Mouse (Mus musculus) right cerebral cortex, postnatal 14 days (tissue): Measurements from ENCODE around the gene Rufy1.
A peak's percentile ranks its signal among the peaks of the same experiment; 100 is the strongest.

ENCODE experiments used
- DNase-seq: peaks from one replicate; pipeline ENCODE4 v3.0.0; 2022

The Rufy1 gene

GRCm38 (mm10) chr11:50430277-50431133 is at the start of gene Rufy1:
Rufy1 (minus strand) TSS chr11:50431125.
- DNase-seq: peak; percentile 83

- DNase-seq: no peak
These were observed 47.1 kb upstream of the Rufy1 start for GRCm38 (mm10) chr11:50478072-50478471.

DNA sequence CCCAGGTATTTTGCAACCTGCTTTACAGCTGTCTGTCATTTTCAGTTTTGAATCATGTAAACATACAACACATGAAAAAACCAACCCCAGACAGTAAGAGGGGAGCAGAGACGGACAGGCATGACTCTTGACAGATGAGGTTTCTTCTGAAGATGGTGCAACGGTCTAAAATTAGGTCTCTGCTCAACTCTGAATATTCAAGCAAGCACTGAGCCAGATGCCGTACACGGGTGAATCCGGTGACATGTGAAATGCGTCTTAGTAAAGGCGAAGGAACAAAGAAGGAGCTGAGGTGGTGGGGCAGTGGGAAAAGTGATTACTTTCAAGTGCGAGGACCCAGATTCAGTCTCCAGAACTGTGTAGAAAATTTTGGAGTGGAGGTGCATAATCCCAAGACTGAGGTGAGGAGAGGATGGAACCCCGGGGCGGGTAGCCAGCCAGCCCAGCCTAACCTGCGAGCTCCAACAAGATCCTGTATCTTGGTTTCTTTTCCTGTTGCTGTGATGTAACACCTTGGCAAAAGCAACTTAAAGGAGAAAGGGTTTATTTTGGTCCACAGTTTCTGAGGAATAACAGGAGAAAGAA is 46.7 kb upstream of the Rufy1 start:
- DNase-seq: no peak

GRCm38 (mm10) chr11:50476971-50477370 is 46.0 kb upstream of the Rufy1 start:
- no peak for DNase-seq

- no peak for DNase-seq
These were observed 43.0 kb upstream of the Rufy1 start for GRCm38 (mm10) chr11:50473933-50474332.

DNA sequence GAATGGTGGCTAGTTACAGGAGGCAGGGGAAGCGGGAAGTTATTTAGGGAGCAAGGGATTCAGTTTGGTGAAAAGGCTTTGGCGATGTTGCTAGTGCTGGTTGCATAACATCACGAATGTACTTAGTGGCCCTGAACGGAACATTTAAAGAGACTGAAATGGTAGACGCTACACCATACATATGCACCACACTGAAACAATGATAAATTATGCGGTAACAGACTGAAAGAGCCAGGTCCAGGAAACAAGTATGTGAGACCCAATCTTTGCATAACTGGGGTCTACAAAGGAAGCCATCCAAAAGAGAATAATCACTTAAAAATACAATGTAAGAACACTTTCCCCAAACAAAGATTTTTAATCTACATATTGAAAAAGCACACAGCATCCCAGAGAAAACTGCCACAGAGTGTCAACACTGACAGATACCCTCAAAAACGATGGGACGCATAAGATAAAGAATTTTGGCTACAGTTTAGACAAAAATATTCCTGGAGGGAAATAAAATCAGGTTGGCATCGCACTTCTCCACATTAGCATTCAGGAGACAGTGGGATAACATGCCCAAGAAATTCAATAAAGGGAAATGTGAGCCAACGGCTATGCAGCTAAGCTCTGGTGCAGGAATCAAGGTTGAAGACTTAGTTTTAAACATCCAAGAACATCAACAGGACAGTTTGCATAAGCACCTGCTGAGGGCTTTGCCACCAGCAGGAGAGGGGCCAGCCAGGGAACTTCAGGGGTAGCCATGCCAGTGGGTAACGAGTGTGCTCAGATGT is 41.4 kb upstream of the Rufy1 start:
- no peak for DNase-seq

- no peak for DNase-seq
These were observed 30.6 kb upstream of the Rufy1 start for GRCm38 (mm10) chr11:50461481-50461880.

DNA sequence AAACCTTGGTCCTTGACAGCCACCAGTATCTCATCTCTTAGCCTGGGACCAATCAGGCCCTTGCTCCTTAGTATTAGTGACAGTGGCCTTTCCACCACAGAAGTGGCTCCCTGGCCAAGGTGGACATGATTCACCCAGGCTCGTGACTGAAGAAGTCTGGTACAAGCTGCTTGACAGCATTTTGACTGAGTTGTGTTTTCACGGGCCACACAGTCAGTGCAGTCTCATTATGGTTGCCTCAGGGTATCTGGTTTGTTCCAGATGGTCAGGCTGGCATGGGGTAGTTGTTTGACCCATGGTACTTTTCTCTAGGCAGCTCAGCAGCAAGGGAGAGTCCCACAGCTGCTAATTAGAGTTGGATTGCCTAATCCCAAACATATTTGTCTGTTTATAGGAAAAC is 28.3 kb upstream of the Rufy1 start:
- no peak for DNase-seq

DNA sequence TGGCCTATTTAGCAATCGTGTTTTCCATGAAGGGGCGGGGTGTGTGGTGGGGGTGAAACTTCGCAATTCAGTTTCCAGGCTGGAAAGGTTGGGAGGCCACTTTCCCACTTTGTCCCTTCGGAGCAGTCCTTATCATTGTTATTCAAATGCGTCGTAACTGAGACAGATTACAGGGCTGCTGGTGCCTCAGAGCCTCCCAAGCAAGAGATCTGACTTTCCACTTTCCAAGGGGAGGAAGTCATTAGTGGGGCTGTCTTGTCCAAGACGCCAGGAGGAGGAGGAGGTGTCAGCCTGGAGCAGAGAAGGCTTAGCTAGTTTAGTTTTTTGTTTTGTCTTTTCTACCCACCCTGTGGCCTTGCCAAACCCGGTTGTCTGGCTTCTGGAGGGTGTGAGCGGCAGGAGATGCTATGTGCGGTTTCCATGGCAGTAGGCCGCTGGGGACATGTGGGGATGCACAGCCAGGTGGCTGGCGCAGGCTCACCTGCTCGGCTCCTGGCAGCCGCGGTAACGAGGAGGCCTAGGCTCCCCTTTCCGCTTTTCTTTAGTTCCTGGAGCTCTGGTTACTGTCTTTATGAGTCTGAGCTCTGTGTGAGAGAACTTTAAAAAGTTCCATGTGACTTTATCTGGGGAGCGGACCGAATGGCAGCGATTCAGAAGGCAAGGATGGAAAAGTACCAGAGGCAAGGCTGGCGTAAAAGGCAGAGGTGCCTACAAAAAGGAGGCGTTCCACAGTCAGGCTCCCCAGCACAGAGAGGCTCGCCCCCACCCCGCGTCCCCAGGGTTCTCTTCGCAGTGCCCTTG is 26.4 kb upstream of the Rufy1 start:
- DNase-seq: no peak

DNA sequence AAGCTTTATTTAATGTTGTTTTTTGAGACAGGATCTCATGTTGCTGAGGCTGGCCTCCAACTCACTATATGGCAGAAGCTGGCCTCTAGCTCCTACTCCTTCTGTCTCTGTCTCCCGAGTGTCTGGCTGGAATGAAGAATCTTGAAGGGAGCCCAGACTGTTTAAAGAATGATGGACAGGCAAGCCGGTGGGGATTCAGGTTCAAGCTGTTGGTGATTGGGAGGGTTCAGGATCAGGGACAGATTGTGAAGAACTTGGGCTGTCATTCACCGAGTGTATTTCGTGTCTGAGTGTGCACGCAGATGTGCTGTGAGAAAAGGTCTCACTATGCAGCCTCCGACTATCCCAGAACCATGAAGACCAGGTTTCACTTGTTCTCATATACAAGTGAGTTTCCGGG is 25.5 kb upstream of the Rufy1 start:
- DNase-seq: no peak

GRCm38 (mm10) chr11:50454934-50455333 is 24.0 kb upstream of the Rufy1 start:
- no peak for DNase-seq

- DNase-seq: no peak
These were observed 19.3 kb upstream of the Rufy1 start for GRCm38 (mm10) chr11:50450236-50450635.

DNA sequence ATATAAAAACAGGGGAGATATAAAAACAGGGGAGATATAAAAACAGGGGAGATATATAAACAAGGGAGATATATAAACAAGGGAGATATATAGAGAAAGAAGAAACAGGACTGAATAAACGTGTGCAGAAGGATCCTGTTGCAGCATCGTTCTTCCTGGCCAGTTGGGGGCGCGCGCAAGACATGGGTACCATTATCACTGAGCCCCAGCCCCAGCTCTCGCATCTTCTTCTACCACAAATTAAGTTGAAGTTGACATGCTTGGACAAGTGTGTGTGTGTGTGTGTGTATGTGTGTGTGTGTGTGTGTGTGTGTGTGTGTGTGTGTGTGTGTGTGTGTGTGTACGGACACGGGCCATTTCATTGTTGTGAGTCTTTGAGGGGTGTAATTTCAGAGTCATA is 17.2 kb upstream of the Rufy1 start:
- DNase-seq: peak; percentile 38

- DNase-seq: no peak
These were observed 12.5 kb upstream of the Rufy1 start for GRCm38 (mm10) chr11:50443259-50444065.

- DNase-seq: peak; percentile 54
These were observed 10.7 kb upstream of the Rufy1 start for GRCm38 (mm10) chr11:50441637-50442036.

- DNase-seq: no peak
These were observed 9.8 kb upstream of the Rufy1 start for GRCm38 (mm10) chr11:50440691-50441090.

DNA sequence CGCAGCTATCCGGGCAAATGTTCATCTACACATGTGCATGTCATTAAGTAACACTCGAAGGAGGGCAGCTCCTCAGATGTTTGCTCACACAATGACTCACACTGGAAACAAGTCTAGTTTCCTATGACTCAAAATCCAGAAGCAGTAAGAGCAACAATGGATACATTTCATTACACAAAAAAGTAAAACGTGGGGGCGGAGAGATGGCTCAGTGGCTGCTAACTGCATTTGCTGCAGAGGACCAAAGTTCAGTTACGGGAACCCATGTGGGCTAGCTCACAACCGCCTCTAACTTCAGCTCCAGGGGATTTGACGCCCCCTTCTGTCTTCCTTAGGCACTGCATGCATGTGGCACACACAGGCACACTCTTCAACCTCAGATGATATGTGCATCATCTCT is 8.9 kb upstream of the Rufy1 start:
- no peak for DNase-seq

GRCm38 (mm10) chr11:50432896-50433295 is 2.0 kb upstream of the Rufy1 start:
- DNase-seq: no peak

DNA sequence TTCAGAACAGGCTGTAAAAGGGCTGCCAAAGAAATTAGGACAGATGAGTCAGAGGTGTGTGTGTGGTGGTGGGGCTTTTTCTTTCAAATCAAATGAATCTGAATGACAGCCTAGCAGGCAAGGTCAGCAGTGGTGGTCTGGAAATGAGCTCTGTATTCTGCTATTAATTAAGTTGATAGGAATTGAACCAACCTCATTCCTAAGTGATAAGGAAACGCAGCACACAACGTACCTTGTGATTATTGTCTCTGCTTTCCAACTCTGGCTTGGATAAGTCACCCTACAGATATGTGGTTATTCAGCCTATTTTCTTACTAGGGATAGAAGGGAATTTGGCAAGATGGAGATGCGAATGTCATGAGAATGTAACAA is 1.1 kb upstream of the Rufy1 start:
- DNase-seq: no peak

DNA sequence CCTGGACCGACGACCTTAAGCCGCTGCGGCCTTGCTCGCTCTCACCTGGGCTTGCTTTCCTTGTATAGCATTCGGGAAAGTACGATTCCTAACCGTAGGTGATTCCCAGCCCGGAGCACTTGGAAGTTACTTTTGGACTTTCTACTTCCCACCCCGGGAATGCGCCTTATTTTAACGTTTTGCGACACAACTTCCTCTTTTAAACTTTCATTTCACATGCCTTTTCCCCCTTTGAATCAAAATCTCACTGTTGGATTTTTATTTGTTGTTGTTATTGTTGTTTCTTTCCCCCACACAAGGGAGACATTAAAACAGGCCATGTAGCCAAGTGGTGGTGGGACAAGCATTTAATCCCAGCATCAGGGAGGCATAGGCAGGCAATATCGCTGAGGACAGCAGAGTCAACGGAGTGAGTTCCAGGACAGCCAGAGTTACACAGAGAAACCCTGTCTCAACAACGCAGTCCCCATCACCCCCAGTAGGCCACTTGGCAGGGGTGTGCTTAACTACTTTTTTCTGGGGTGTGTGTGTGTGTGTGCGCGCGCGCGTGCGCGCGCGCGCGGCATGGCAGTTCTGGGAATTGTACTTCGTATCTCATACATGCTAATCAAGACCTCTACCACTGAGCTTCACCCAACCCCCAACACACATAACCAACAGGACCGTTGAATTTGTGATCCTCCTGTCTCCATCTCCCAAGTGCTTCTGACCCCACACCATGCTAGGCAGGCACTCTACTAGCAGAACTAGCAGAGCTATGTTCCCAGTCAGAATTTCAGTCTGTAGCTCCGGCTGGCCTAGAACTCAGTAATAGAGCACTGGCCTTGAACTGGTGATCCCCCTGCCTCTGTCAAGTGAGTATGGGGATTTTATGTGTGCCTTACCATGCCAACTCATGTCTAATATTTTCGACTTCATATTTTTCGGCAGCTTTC is 476 bp upstream of the Rufy1 start:
- no peak for DNase-seq

GRCm38 (mm10) chr11:50426056-50426455 is 4.9 kb downstream of the Rufy1 start:
- no peak for DNase-seq
